Mouse (Mus musculus): ENCODE data around the gene Mr1.

DNA sequence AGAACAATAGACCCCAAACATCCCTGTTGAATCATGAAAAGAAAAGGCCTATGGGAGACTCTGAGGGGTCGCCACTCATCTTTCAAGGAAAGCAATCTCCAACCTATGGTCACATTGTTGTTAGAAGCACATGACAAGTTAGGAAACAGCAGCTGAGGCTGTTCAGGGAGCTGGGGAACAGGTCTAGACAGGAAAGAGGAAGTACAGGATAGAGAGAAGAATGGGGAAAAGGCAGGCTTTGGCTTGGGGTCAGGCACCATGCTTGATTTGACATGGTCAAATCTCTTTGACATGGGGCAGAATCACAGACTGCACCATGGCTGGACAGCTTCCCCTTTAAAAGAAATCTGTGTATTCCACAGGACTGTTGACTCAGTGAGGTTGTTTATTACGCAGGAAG lies 614 bp upstream of the Mr1 start:
- TF ChIP-seq GATA1 (IDR thresholded peaks at IDR 0.05; ENCODE audit: borderline replicate concordance, low read length) (no peak), FLI1 (IDR thresholded peaks at IDR 0.05; ENCODE audit: low read length) (no peak)
